Mouse (Mus musculus) limb, embryonic 14.5 days (tissue): ENCODE measurements around the gene Aspscr1. TPM values are rescaled to one million over a fixed set of nuclear protein-coding genes. Genes with fewer than 3 reads are reported as not detected.

Experiments
- ATAC-seq: fragments of 200-750 bp; cut with Nextera tagmentation; 2 replicates; pipeline ENCODE4 v1.8.0; 2017; ENCODE audit warnings: low read depth, moderate number of reproducible peaks, moderate TSS enrichment; ENCODE audit not compliant: low FRiP score
- DNase-seq: peaks from one replicate; pipeline ENCODE4 v3.0.0-alpha.2; 2015; ENCODE audit warnings: low spot score
- H3K27ac ChIP-seq: fragments of 300-500 bp; sonication (generic); replicated peaks from 2 replicates; pipeline ENCODE4 v1.5.1; 2014; ENCODE audit warnings: low read depth, mild to moderate bottlenecking, low read length, moderate library complexity, mixed read lengths
- H3K27me3 ChIP-seq: fragments of 300-500 bp; sonication (generic); 2 replicates; pipeline ENCODE4 v1.6.1; 2014; ENCODE audit warnings: low read length, mixed read lengths; ENCODE audit not compliant: control insufficient read depth, insufficient read depth
- H3K36me3 ChIP-seq: fragments of 300-500 bp; sonication (generic); 2 replicates; pipeline ENCODE4 v1.6.1; 2014; ENCODE audit warnings: mild to moderate bottlenecking, low read length, moderate library complexity, mixed read lengths; ENCODE audit not compliant: control insufficient read depth, insufficient read depth
- H3K4me1 ChIP-seq: fragments of 300-500 bp; sonication (generic); 2 replicates; pipeline ENCODE4 v1.6.1; 2014; ENCODE audit warnings: antibody characterized with exemption, low read length, mixed read lengths; ENCODE audit not compliant: control insufficient read depth, insufficient read depth
- H3K4me2 ChIP-seq: fragments of 300-500 bp; sonication (generic); replicated peaks from 2 replicates; pipeline ENCODE4 v1.6.1; 2014; ENCODE audit warnings: low read depth, mild to moderate bottlenecking, low read length, moderate library complexity; ENCODE audit not compliant: severe bottlenecking
- H3K4me3 ChIP-seq: fragments of 300-500 bp; sonication (generic); replicated peaks from 2 replicates; pipeline ENCODE4 v1.5.1; 2014; ENCODE audit warnings: low read length
- H3K9ac ChIP-seq: fragments of 300-500 bp; sonication (generic); 2 replicates; pipeline ENCODE4 v1.6.1; 2014; ENCODE audit warnings: mild to moderate bottlenecking, low read depth, low read length, moderate library complexity; ENCODE audit not compliant: severe bottlenecking
- H3K9me3 ChIP-seq: fragments of 300-500 bp; sonication (generic); 2 replicates; pipeline ENCODE4 v1.6.1; 2016; ENCODE audit warnings: low read length; ENCODE audit not compliant: control insufficient read depth
- POLR2A ChIP-seq: fragments of 200-500 bp; IDR thresholded peaks from 2 replicates; pipeline ENCODE4 v1.8.0; 2012; ENCODE audit warnings: inconsistent platforms, mild to moderate bottlenecking, moderate library complexity, borderline replicate concordance; ENCODE audit not compliant: insufficient read depth, insufficient read length; ENCODE audit errors: extremely low read depth
- WGBS: fragments of 180-500 bp; shearing (Covaris S2); extraction: QIAGEN DNeasy Blood & Tissue Kit; methylation state at CpG from one replicate; pipeline ENCODE4 v1.1.7; 2014; 5-methylcytosine and 5-hydroxymethylcytosine counted together
- polyA plus RNA-seq, 2 experiments: library from polyadenylated mRNA; depleted of rRNA in 1 of 2; stranded (reverse) in 1 of 2; unstranded in 1 of 2; fragments of >200 nt; fragmentation: Nextera tagmentation in 1 of 2; extraction: Ambion mirVana in 1 of 2; gene quantifications; 2 replicates each; pipeline versions ENCODE4 v1.2.1 to v1.2.3; 2012 to 2014

The Aspscr1 gene
- polyA plus RNA-seq, 2 experiments = 73.9 to 96.1 TPM

DNA sequence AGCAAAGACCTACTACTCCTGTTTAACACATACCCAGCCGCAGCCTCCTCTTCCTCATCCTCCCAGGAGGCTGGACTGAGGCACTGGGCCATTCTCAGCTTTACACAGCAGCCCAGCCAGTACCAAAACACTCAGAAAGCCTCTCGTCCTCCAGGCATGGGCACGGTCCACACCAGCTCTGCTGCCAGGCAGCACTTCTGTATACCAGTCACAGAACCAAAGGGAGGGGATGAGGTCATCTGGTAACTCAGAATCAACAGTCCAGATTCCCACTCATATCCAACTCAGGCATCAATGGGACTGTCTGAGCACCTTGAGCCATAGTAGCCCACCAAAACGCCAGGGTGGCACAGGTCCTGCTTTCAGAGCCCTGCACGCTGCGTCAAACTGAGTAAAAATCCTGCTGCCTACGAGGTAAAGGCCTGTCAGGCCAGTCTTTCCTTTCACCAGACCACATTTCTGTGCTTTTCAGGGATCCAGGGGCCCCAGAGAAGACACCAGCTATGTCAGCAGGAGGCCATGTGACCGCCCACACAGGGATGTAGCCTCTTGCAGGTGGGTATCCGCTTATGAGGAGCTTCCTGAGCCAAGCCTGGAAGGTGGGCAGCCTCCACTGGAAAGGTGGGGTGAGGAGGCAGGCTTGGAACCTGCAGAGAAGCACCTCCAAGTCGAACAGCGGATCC, 45.8 kb upstream of the Aspscr1 start:
- no peak overlapping the region for H3K4me2 ChIP-seq
- no peak overlapping the region for H3K4me3 ChIP-seq
- DNase-seq (no peak), ATAC-seq (no peak)
- H3K9me3 ChIP-seq = no peaks in the 10 kb centered on the region
- H3K36me3 ChIP-seq = peaks cover 36% of the 10 kb centered on the region
- TF ChIP-seq POLR2A = no peak
- 91% methylated on average over 11 of the region's 11 CpGs for WGBS
- H3K9ac ChIP-seq = no peak overlapping the region
- no peaks in the 10 kb centered on the region for H3K27me3 ChIP-seq
- no peak overlapping the region for H3K27ac ChIP-seq
- peaks cover 10% of the 10 kb centered on the region for H3K4me1 ChIP-seq

DNA sequence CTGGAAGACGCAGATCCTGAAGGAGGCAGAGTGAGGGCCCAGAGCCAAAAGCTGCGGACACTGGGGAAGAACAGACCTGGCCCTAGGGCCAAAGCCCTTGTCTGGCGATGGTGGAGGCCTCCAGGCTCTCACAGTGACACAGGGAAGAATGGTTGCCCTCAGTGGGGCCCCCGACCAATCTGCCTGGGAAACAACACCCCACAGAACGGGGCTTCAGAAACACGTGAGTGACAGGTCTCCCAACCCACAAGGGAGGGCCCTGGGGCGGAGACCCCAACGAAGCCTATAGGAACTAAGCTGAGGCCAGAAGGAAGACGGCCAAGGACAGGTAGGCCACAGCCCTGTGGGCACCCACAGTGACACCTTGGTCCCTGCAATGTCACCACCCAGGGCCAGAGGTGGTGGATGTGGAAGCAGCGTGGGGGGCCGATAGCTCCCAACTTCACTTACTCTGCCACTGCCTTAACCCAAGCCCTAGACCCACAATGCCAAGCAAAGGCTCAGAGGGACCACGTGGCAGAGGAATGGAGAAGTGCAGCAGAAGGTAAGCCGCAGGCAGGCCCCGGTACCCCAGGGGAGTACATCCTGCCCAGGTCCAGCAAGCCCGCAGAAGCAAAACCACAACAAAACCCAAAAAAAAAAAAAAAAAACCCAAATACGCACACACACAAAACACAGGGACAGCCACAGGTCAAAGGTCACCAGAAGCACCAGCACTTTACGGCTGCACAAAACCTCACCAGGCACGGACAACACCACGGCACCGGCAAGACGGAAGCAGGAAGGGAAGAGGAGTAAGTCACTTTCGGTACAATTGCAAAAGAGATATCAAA, 45.1 kb upstream of the Aspscr1 start:
- TF ChIP-seq POLR2A = no peak

DNA sequence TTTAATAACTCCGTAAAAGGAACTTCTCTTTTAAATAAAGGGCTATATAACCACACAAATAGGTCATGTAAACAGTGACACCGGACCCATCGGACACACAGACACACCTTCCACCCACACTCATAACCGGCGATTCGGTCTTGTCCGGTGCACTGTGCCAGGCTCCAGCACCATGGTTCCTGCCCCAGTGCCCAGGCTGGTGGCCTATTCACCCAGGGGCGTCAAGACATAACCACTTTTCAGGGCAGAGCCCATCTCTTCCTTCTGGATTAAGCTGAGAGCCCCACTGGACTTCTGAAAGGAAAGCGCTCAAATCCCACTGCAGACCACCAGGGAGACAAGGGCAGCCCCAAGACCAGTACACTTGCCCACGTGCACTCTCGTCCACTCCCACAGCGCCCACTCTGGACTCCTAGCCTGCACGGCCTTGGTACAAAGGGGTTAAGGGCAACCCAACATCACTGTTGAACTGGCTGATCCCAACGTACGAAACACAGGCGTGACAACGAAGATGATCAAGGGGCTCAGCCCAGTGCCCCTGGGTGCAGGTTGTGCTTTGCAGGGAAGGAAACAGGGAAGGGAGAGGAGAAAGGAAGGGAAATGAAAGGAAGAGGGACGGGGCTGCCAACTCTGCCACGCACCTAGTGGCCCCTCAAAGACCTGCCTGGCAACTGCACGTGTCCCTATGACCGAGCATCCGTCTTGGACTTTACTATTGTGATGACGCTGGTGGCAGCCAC, 44.0 kb upstream of the Aspscr1 start:
- Histone ChIP-seq H3K4me1 (peaks cover 15% of the 10 kb centered on the region), H3K4me2 (no peak overlapping the region), H3K9ac (no peak overlapping the region), H3K36me3 (peaks cover 25% of the 10 kb centered on the region), H3K4me3 (no peak overlapping the region), H3K27ac (no peak overlapping the region), H3K27me3 (no peaks in the 10 kb centered on the region), H3K9me3 (no peaks in the 10 kb centered on the region)
- no peak for ATAC-seq
- TF ChIP-seq POLR2A = no peak
- no peak for DNase-seq
- WGBS = 94% methylated on average over 22 of the region's 23 CpGs

More for the DNA sequence above, 45.1 kb upstream of the Aspscr1 start:
- DNase-seq = no peak
- H3K36me3 ChIP-seq = peaks cover 33% of the 10 kb centered on the region
- no peak overlapping the region for H3K27ac ChIP-seq
- H3K4me1 ChIP-seq = peaks cover 15% of the 10 kb centered on the region
- no peaks in the 10 kb centered on the region for H3K27me3 ChIP-seq
- no peaks in the 10 kb centered on the region for H3K9me3 ChIP-seq
- H3K9ac ChIP-seq = no peak overlapping the region
- WGBS = 78% methylated on average over 22 of the region's 22 CpGs
- no peak overlapping the region for H3K4me3 ChIP-seq
- ATAC-seq = no peak
- H3K4me2 ChIP-seq = no peak overlapping the region

DNA sequence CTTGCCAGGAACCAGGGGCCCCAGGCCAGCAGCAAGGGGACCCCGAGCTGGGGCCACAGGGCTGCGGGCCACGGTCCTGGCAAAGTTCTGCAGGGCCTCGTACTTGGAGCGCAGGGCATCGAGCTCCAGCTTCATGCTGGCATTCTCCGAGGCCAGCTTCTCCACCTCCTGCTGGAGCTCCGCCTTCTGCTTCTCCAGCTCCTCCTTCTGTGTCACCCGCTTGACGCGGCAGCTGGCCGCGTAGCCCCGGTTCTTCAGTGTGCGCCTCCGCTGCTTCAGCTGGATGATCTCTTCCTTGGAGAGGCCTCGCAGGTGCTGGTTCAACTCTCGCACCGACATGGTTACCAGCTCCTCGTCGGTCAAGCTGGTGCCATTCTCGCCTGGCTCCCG, 43.4 kb upstream of the Aspscr1 start:
- Histone ChIP-seq H3K4me2 (no peak overlapping the region), H3K4me3 (no peak overlapping the region), H3K27me3 (no peaks in the 10 kb centered on the region), H3K36me3 (peaks cover 25% of the 10 kb centered on the region), H3K9ac (no peak overlapping the region), H3K4me1 (peaks cover 19% of the 10 kb centered on the region), H3K27ac (no peak overlapping the region), H3K9me3 (no peaks in the 10 kb centered on the region)
- no peak for TF ChIP-seq POLR2A
- ATAC-seq (no peak), DNase-seq (no peak)
- WGBS = 81% methylated on average over 23 of the region's 23 CpGs

DNA sequence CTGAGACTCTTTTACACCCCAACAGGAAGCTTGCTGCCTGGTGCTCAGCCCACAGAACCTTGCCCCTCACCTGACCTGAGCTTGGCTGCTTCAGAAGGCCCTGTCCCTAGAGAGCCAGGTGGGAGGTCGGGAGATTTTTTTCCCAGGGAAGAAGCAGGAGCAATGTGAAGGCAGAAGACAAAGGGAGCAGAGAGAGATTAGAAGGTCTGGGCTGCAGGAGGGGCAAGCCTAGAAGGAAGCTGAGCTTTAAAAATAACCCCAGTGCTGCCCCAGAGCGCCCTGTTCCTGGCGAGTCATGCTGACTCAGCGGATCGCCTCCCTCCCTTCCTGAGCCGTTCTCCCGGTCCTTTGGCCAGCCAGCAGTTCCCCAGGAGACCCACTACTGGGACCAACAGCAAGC, 42.9 kb upstream of the Aspscr1 start:
- H3K4me1 ChIP-seq = peaks cover 19% of the 10 kb centered on the region
- DNase-seq (no peak), ATAC-seq (no peak)
- peaks cover 25% of the 10 kb centered on the region for H3K36me3 ChIP-seq
- no peaks in the 10 kb centered on the region for H3K9me3 ChIP-seq
- H3K27ac ChIP-seq = no peak overlapping the region
- no peak overlapping the region for H3K4me2 ChIP-seq
- no peak overlapping the region for H3K9ac ChIP-seq
- H3K4me3 ChIP-seq = no peak overlapping the region
- no peak for TF ChIP-seq POLR2A
- H3K27me3 ChIP-seq = no peaks in the 10 kb centered on the region
- WGBS = 39% methylated on average over 7 of the region's 7 CpGs
